Mouse (Mus musculus): ENCODE measurements at regions not wholly inside any gene's neighbourhood (a gene's known extent, or its start where the extent isn't known, plus 50 kb on each side); places are given as distances from the start of the nearest gene placed in this dataset.
"Not testable (repeated sequence)": the region's sequence is repeated elsewhere in the genome, so short reads cannot be mapped to it uniquely, and the experiment has no call there.

DNA sequence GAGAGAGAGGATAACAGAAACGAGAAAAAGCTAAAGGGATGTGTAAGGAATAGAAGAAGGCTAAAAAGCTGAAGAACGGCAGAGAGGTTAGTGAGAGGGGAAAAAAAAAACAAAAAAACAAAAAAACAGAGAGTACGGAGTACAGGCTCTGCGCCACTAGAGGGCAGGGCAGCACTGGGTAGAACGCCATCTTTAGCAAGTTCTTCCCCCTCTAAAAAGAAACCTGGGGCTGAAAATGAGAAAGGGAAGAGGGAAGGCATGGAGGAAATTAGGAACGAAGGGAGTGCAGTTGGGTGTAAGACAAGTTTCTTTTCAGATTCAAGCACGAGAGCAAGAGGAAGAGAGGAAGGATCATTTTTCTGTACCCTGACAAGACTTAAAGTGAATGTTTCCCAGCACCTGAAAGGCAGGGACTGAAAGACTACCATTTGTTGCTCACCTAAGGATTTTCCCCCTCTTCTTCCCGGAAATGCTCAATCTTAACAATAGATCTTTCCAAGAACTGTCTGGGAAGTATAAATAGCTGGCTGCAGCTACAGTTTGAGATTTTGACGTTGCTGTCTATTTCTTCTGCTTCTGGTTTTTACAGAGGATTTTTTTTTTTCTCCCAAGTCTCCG, 195.6 kb downstream of the Fam198b start:
- peak; percentile 24 to 41 for DNase-seq (ENCODE audit: low spot score in 2 of 2)

DNA sequence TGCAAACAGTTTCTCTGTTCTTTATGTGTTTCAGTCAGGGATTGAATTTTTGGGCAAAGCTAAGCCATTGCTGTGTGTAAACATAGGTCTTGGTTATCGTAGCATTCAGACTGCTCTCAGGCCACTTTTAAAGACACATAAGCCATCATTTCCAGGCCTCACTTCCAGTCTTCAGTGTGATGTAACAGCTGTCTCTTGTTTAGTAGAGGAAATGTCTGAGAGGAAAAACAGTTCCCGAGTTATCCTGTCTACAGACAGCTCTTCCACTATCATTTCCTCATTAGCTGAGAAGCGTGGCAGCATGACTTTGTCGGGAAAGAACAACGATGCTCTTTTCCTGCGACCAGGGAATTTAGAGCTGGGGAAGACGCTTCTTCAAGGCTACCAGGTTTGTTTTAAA, 196.9 kb downstream of the Fam198b start:
- DNase-seq (ENCODE audit: low spot score in 2 of 2): no peak

DNA sequence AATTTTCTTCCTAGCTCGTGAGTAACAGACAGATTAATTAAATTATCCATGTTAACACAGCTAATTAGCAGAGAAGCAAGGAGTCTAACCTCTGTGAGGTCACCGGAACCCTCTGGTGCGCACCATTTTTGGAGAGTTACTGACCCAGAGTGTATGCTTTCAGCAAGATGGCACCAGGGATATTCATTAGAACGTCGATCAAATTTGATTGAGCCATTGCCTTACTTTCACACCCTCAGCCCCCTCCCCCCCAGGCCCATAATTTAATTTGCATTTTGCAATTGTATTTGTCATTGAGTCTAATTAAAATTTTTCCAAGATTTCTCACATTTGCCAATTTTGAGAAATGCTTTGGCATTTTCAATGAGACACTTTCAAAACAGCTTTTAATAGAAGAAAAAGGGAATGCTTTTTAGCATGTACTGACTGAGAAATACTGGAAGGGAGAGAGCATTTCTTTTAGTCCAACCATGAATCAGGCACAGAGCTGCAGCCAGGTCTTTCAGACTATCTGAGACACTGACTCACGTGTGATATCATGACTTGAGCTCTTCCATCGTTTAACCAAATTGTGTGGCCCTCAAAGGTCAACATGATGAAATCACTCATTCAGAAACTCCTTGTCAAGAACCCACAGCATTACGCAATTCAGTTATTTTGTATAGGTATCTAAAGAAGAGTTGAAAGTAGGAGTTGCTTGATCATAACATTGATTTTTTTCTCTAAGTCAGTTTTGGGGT, 198.6 kb downstream of the Fam198b start:
- DNase-seq (ENCODE audit: low spot score in 2 of 2): no peak

DNA sequence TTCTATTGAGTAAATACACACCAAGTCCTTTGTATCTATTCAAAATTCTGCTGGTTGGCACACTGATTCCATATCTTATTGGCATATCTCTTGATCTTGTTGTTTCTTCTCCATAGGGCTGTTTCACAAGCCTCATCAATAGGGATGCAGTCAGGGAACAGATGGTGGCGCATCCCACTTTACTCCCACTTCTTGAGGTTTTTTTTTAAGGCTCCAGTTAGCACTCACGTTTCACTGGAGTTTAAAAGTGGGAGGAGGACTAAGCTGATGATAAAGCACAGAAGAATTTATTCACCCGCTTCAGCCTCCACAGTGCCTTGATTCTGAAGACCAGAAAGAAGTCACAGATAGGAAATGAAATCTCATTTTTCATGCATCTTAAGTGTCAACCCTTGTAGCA, 199.8 kb downstream of the Fam198b start:
- no peak for DNase-seq (ENCODE audit: low spot score in 2 of 2)

DNA sequence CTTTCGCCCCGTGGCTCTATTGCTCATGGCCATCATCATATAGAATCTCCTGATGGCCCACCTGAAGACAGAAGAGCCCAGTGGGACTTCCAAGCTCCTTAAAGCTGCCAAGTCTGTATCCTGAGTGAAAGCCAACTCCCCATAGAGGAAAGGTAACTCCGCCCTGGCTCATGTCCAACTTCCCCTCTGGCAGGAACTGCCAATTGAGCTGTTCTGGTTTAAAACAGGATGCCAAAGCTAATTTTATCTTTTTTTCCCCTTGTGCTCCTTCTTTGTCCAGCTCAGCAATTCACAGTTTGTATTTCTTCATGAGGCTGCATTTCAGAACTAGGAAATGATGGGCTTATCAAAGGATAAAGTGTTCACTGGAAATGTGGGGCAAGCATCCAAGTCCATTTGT, 215.3 kb downstream of the Fam198b start:
- no peak for DNase-seq (ENCODE audit: low spot score in 2 of 2)

DNA sequence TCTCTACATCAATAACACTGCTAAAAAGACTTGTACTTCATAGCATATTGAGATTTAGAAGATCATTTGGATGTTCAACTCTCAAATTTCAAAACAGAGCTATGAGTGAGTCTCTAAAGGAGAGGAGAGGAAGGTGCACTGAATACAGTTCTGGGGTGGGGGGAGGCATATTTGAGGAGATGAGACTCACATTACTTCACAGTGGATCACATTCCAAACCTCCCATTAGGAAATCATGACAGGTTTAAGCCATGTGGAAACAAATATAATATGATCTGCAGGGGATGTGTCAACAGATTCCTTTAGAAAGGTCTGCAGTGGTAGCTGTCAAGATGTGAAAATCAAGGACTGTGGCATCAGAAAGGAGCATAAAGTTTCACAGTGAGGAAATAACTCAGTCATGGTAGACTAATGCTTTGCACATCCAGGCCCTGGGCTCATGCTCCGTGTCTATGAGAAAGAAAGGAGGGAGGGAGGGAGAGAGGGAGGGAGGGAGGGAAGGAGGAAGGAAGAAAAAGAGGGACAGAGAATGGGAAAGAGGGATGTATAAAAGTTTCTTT, 235.9 kb downstream of the Fam198b start:
- no peak for DNase-seq (ENCODE audit: low spot score in 2 of 2)

DNA sequence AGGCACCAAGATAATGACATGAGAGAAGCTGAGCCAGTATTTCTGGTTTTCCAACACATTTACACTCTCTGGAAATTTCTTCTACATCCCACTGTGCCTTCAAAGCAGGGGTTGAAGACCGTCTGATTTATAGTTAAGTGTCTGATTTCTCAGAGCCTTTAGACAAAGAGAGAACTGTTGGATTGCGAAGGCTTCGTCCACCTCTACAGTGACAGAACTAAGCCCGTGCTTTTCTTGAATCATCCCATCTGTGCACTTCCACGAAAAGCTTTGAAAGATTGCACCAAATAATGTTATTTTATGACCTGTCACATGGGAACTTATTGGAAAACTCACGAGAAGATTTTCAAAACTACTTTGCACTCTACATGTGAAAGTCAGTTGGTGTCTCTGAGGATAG, 239.3 kb downstream of the Fam198b start:
- DNase-seq (ENCODE audit: low spot score in 2 of 2): no peak

DNA sequence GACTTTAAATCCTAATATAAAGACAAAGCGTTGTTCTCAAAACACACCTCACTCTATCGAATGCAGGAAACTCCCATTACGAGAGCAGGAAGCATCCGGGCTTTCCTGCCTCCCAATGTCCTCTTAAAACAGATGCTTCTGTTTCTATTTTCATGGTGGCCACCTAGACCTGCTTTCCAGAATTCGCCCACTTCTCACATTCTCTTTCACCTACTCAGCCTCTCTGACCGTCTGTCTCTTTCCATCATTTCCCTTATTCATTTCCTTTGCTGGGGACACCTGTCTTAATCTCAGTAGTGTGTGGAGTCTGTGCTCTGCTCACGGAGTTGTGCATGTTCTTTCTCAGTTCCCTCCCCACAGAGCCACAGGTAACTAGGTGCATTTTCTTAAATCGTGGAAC, 240.3 kb downstream of the Fam198b start:
- no peak for DNase-seq (ENCODE audit: low spot score in 2 of 2)

DNA sequence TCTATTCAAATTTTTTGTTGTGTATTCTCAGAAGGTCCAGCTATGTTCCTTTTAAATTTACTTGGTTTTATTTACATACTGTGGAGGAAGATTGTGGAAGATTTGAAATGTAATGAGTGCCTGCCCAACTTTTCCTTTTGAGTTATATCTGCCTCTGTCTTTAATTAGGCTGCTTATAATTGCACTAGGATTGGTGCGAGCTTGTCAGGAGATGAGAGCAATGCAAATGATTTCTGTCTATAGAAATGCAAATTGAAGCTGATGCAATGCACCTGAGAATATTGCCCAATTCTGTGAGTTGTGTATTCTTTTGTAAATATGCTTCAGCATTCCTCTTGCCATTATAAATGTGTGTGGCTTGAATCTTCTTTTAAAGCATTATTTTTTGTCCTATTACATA, 257.4 kb downstream of the Fam198b start:
- DNase-seq (ENCODE audit: low spot score in 2 of 2): no peak

DNA sequence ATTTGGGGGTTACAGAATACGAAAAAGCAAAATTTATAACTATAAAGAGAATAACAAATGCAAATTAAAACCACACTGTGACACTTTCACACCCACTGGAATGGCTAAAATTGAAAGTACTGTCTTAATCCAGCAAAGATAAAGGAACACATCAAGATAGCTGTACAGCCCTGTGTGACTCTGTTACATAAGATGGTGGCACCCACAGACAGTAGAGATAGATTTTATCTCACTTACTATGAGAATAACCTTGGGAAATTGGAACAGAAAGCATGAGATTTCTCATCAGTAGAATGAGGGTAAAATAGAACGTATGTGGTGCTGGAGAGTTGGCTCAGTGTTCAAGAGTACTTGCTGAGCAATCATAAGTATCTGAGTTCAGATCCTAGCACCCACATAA, 276.1 kb downstream of the Fam198b start:
- DNase-seq (ENCODE audit: low spot score in 2 of 2): no peak

DNA sequence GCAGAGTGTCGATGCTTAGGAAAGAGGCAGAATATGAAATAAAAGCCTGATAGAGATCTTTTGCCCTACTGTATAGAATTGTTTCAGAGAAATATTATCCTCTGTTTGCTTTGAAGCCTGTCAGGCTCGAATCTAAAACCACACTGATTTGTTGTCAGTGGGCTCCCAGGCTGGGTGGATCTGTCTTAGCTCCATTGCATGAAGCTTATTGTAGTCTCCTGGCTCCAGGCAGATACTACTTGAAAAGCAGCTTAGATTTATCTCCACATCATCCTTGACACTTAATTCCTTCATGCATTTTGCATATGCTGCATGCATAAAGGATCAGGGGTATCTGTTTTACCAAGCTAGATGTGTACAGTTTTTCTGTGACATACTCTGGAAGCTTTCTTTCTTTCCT, 297.4 kb downstream of the Fam198b start:
- no peak for DNase-seq (ENCODE audit: low spot score in 2 of 2)

DNA sequence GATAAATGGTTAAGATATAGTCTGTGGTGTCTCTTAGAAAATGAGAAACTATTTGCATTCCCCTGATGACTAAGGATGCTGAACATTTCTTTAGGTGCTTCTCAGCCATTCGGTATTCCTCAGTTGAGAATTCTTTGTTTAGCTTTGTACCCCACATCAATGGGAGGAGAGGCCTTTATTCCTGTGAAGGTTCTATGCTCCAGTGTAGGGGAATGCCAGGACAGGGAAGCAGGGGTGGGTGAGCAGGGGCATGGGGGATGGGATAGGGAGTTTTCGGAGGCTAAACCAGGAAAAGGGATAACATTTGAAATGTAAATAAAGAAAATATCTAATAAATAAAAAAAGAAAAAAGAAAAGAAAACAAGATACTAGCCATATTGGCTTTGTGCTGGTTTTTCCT, 297.8 kb downstream of the Fam198b start:
- DNase-seq (ENCODE audit: low spot score in 2 of 2): not testable (repeated sequence)

DNA sequence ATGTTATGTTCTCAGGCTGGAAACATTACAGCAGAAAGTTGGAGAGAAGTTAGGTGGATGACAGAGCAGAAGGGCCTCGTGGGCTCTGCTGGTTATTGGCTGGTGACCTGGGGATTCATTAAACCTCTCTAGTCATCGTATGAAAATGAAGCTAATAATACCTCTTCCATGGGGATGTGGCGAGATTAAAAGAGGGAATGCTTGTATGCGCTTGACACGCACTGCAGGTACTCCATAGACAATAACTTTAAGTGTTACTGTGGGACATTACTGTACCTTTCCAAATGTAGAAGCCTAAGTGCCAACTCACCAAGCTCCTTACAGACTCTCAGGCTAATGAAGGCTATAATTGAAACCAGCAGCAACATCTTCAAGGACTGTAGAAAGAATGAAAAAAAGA, 303.1 kb downstream of the Fam198b start:
- no peak for DNase-seq (ENCODE audit: low spot score in 2 of 2)

DNA sequence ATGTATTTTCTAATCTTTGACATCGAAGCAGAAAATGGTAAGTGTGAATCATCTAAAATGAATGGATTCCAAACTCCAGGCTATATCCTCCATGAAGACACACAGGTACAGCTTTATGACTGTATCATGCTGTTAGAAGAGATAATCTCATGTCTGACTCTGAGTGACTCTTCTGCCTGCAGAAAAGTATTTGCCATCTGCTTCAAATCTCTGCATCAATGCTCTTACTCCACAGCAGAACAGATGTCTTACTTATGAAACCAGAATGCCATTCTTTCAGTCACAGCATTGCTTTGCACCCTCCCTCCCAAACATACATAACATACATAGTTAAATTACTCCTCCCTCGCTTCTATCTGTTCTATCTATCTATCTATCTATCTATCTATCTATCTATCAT, 316.6 kb downstream of the Fam198b start:
- no peak for DNase-seq (ENCODE audit: low spot score in 2 of 2)

DNA sequence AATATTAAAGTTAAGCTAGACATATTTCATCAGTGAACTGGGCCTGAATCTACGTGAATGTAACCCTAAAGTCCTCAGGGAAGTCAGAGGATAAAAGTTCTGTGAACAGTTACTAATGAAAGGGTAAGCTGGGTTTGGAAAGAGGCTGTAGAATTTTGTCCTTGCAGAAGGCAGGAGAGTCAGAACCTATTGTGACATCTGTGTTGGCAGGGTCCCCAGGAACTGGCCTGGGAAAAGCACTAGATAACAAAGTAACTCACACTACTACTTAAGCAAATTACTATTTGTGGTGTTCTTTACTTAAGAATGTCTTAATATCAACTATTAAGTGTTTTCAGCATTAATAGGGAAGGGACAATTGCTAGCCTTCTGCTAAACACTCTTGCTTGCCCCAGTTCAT, 320.5 kb downstream of the Fam198b start:
- DNase-seq (ENCODE audit: low spot score in 2 of 2): no peak

DNA sequence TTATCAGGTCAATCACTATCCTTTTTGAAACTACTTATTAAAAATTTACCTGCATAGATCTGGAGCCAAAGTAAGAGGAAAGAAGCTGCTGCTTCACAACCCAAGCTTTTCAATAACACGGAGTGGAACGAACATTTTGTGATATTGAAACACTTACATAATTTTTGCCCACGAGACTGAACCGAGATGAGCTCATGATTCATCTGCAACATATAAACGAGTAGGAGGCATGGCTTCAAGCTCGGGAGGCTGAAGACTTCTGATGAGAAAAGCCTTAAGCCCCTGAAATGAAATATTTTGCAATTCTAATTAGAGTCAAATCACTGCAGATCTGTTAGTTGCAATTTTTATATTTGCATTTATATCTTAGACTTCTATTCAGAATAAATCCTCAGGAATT, 321.0 kb downstream of the Fam198b start:
- DNase-seq (ENCODE audit: low spot score in 2 of 2): no peak

DNA sequence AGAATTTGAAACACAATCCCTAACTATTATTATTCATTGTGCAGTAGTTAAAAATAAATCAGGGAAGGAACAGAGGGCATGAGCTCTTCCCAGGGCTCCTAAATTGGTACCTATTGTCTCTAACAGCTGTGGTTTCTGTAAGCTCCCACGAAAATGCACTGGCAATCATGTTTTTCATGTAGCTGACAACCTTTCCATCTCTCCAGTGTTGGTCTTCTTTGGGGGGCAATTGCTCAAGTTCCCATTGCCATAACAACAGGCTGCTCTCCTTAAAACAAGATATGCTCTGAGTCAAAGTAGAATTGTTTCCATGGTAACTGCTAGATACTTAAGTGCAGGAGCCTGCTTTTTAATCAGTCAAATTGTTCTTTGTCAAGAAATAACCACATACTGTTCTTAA, 322.7 kb downstream of the Fam198b start:
- no peak for DNase-seq (ENCODE audit: low spot score in 2 of 2)

DNA sequence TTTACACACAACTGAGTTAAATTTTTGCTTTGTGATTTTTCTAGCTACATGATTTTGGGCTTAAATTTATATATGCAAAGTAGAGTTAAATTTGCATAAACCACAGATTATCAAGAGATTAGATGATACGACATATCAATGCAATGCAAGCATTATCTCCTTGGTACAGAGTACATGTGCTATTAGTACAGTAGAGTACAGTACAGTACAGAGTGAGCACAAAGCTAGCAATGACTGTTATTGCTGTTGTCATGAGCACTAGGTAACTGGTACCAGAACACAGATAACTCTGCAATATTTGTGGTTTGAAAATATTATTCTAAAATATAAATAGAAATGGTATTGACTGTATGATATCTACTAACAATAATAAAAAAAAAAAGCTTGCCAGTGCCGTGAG, 323.7 kb downstream of the Fam198b start:
- DNase-seq (ENCODE audit: low spot score in 2 of 2): no peak

DNA sequence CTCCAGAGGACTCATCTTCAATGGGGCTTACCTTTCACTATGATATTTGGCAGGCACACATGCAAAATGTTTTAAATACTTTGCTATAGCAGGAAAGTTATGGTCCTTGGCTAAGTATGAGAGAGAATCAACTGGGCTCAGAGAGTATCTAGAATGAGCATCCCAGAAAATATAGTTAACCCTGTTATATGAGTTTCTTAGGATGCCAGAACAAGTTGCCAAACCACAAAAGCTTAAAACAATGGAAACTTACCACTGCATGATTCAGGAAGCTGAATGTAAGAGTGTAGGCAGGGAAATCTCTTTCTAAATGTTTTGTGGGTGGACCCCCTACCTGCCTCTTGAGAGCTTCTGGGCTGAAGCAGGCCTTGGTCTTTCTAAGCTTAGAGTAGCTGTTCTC, 325.3 kb downstream of the Fam198b start:
- no peak for DNase-seq (ENCODE audit: low spot score in 2 of 2)

DNA sequence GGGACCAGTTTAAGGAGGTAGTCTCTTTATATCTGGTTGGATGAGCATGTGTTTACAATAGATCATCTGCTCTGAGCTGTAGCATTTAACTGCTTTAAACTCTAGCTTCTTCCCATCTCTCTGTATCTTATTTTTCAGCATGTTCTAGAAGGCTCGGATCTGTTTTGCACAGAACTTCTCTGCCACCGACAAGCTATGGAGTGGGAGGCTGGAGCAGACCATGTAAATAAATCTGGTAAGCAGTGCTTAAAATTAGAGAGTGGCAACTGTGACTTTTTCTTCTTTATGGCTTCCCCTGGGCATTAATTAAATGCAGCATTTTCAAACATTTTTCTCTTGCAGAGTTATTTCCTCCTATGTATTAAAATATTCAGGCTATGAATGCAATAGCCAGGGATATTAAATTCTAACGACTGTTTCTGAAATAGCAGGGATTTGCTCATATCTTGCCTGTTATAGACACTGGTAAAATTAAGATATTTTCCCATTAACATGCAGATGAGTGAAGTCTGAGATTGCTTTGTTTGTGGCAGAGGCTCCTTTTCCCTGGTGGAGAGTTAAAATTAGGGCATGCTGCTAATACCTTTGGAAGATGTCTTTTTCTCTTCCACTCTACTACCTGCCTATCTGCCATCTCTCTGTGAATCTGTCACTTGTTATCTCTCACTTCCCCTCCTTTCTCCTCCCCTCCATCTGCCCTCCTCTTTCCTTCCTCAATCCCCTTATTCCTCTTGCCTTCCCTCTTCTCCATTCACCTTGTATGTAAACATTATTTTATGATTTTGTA, 327.2 kb downstream of the Fam198b start:
- no peak for DNase-seq (ENCODE audit: low spot score in 2 of 2)

DNA sequence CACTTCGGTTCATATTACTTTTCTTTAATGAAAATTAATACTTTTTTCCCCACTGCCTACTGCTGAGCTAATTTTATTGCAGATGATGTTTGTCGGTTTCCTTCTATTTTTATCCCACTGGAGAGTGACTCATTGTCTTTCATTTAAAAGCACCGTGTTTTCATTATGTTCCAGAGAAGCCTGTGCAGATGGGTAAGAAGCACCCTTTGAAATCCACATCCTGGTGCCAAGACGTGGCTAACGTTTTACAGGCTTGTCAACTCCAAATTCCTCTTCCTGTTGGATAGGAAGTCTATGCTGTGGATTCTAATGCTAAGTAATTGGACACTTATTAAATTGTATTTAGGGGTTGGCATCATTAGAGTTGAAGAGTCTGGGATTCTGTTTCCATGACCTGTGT, 364.3 kb downstream of the Fam198b start:
- no peak for DNase-seq (ENCODE audit: low spot score in 2 of 2)

DNA sequence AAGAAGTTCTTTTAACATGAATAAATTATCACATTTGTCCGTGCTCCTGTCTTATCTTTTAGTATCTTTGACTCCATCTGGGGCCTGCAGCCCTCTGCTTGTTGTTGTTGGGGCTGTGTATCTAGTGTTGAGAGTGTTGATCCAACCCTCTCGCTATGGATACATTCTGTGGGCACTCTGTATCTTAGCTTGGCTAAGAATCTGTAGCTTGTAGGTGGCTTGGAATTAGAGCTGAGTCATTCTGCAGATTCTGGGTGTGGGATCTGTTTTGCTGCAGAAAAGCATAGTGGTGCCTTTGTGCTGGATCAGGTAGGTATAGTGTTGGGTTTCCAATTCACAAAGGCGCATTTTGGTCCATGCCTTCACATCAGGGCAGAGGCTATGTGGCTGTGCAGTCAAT, 365.6 kb downstream of the Fam198b start:
- no peak for DNase-seq (ENCODE audit: low spot score in 2 of 2)

Data from adrenal gland, postnatal 4 days (tissue).